Mouse (Mus musculus) midbrain, embryonic 12.5 days (tissue): Measurements from ENCODE around the gene Scai. TPM values are rescaled to one million over a fixed set of nuclear protein-coding genes. Genes with fewer than 3 reads are reported as not detected.

Source experiments
- ATAC-seq: fragments of 200-750 bp; cut with Nextera tagmentation; 2 replicates; pipeline ENCODE4 v1.8.0; 2017; ENCODE audit warnings: low read depth, moderate TSS enrichment, moderate library complexity; ENCODE audit not compliant: low FRiP score
- H3K27ac ChIP-seq: fragments of 300-500 bp; sonication (generic); replicated peaks from 2 replicates; pipeline ENCODE4 v1.5.1; 2016; ENCODE audit warnings: mild to moderate bottlenecking
- H3K27me3 ChIP-seq: fragments of 300-500 bp; sonication (generic); 2 replicates; pipeline ENCODE4 v1.6.1; 2016; ENCODE audit warnings: mild to moderate bottlenecking
- H3K36me3 ChIP-seq: fragments of 300-500 bp; sonication (generic); 2 replicates; pipeline ENCODE4 v1.6.1; 2016
- H3K4me1 ChIP-seq: fragments of 300-500 bp; sonication (generic); 2 replicates; pipeline ENCODE4 v1.6.1; 2016
- H3K4me2 ChIP-seq: fragments of 300-500 bp; sonication (generic); replicated peaks from 2 replicates; pipeline ENCODE4 v1.6.1; 2016; ENCODE audit warnings: mild to moderate bottlenecking, moderate library complexity
- H3K4me3 ChIP-seq: fragments of 300-500 bp; sonication (generic); 2 replicates; pipeline ENCODE4 v1.5.1; 2016; ENCODE audit warnings: mild to moderate bottlenecking
- H3K9ac ChIP-seq: fragments of 300-500 bp; sonication (generic); replicated peaks from 2 replicates; pipeline ENCODE4 v1.6.1; 2016; ENCODE audit warnings: mild to moderate bottlenecking, moderate library complexity
- H3K9me3 ChIP-seq: fragments of 300-500 bp; sonication (generic); 2 replicates; pipeline ENCODE4 v1.6.1; 2016; ENCODE audit warnings: mild to moderate bottlenecking
- WGBS: fragments of 180-500 bp; shearing (Covaris S2); methylation state at CpG from one replicate; pipeline ENCODE4 v1.1.7; 2016; 5-methylcytosine and 5-hydroxymethylcytosine counted together
- polyA plus RNA-seq: library from polyadenylated mRNA; unstranded; fragments of >200 nt; fragmentation: Nextera tagmentation; extraction: Ambion mirVana; gene quantifications from 2 replicates; pipeline ENCODE4 v1.2.1, GENCODE M21; 2016

Gene Scai
- polyA plus RNA-seq, 1 experiment from 2014 or later: 17.8 TPM

- Histone ChIP-seq H3K4me2 (no peak overlapping the region), H3K9me3 (no peaks in the 10 kb centered on the region), H3K4me1 (peaks cover 16% of the 10 kb centered on the region), H3K9ac (no peak overlapping the region), H3K36me3 (peaks cover 22% of the 10 kb centered on the region; the same call in 1 of the 2 replicates), H3K27me3 (no peaks in the 10 kb centered on the region), H3K4me3 (no peak overlapping the region), H3K27ac (no peak overlapping the region)
- WGBS: 73% methylated on average over 3 of the region's 3 CpGs
- no peak for ATAC-seq
These were observed 4.6 kb downstream of the Scai start for GRCm38 (mm10) chr2:39185942-39186341.

GRCm38 (mm10) chr2:39183587-39183986 lies 6.9 kb downstream of the Scai start:
- H3K27me3 ChIP-seq: no peaks in the 10 kb centered on the region
- no peak overlapping the region for H3K9ac ChIP-seq
- peaks cover 34% of the 10 kb centered on the region for H3K36me3 ChIP-seq

DNA sequence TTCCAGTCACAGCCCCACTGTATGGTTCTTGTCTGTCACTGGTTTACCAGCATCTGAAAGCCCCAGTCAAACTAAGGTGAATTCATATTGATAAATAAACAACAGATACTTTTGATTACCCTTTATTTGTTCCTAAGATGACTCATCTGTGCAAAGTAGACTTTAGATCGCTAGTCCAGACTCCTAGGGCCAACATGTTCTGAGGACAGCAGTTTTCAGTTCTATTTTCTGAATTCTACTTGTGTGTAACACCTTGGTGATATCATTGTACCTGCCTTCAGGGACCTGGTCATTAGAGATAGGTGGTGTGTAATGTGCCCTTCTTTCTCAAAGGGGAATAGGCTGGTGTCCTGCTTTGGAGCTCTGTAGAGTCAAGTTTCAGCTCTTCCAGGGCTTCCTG lies 29.5 kb downstream of the Scai start:
- no peak overlapping the region for H3K4me2 ChIP-seq
- no peak for ATAC-seq
- no peaks in the 10 kb centered on the region for H3K9me3 ChIP-seq
- no peaks in the 10 kb centered on the region for H3K4me1 ChIP-seq
- 83% methylated on average over 1 of the region's 1 CpGs for WGBS
- H3K9ac ChIP-seq: no peak overlapping the region
- H3K27ac ChIP-seq: no peak overlapping the region
- 0 out of 2 replicates have a peak, but pooled peaks cover 10% of the 10 kb centered on the region for H3K36me3 ChIP-seq
- H3K4me3 ChIP-seq: no peak overlapping the region
- H3K27me3 ChIP-seq: no peaks in the 10 kb centered on the region

More at GRCm38 (mm10) chr2:39183587-39183986, 6.9 kb downstream of the Scai start:
- no peak overlapping the region for H3K27ac ChIP-seq
- H3K4me2 ChIP-seq: no peak overlapping the region
- no peaks in the 10 kb centered on the region for H3K9me3 ChIP-seq
- no peak overlapping the region for H3K4me3 ChIP-seq
- no peak for ATAC-seq
- WGBS: 89% methylated on average over 2 of the region's 2 CpGs
- peaks cover 5% of the 10 kb centered on the region for H3K4me1 ChIP-seq

DNA sequence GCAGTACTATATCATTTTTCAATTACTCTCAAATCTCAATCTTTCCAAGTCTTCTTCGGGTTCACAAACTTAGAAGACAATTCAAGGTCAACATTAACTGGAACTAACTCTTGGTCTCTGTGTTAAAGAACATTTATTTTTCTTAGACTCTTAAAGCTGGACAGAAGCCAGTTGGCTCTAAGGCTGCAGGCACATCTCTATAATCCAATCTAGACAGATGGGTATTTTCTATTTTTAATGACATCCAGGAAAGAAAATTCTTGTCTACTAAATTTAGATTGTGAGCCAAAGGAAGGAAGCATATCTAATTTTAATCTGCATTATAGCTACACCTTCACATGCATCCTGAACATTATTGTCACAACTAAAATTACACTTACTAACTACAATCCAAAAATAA lies 32.6 kb downstream of the Scai start:
- ATAC-seq: no peak
- 100% methylated on average over 1 of the region's 1 CpGs for WGBS

GRCm38 (mm10) chr2:39156821-39157220 lies 33.7 kb downstream of the Scai start:
- Histone ChIP-seq H3K9me3 (no peaks in the 10 kb centered on the region), H3K4me2 (no peak overlapping the region), H3K9ac (no peak overlapping the region), H3K4me1 (no peaks in the 10 kb centered on the region), H3K27me3 (no peaks in the 10 kb centered on the region), H3K36me3 (0 out of 2 replicates have a peak, but pooled peaks cover 9% of the 10 kb centered on the region), H3K27ac (no peak overlapping the region), H3K4me3 (no peak overlapping the region)
- no peak for ATAC-seq
- WGBS: 77% methylated on average over 1 of the region's 1 CpGs

More for the DNA sequence above, 32.6 kb downstream of the Scai start:
- H3K9me3 ChIP-seq: no peaks in the 10 kb centered on the region
- H3K4me3 ChIP-seq: no peak overlapping the region
- H3K4me1 ChIP-seq: no peaks in the 10 kb centered on the region
- no peak overlapping the region for H3K4me2 ChIP-seq
- H3K36me3 ChIP-seq: 0 out of 2 replicates have a peak, but pooled peaks cover 9% of the 10 kb centered on the region
- no peak overlapping the region for H3K9ac ChIP-seq
- no peaks in the 10 kb centered on the region for H3K27me3 ChIP-seq
- H3K27ac ChIP-seq: no peak overlapping the region

DNA sequence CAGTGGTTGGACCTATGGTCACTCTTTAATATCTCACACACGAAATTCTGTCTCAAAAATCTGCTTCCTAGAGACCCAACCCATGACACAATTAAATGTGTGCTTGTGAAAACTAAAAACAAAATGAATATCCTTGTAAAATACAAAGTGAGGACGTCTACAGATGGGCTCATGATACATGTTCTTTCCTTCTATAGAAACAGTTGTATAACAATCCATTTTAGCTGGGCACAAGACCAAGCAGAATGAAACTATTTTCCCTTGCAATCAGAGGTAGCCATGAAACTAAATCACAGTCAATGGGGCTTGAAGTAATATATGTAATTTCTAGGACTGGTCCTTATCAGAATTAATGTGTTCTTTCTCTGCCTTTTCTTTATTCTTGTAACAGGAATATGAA lies 39.6 kb downstream of the Scai start:
- H3K36me3 ChIP-seq: 0 out of 2 replicates have a peak, but pooled peaks cover 3% of the 10 kb centered on the region
- 81% methylated on average over 2 of the region's 2 CpGs for WGBS
- no peak overlapping the region for H3K9ac ChIP-seq
- no peaks in the 10 kb centered on the region for H3K27me3 ChIP-seq
- H3K4me3 ChIP-seq: no peak overlapping the region
- no peak overlapping the region for H3K27ac ChIP-seq
- no peak overlapping the region for H3K4me2 ChIP-seq
- H3K4me1 ChIP-seq: no peaks in the 10 kb centered on the region
- H3K9me3 ChIP-seq: no peaks in the 10 kb centered on the region
- no peak for ATAC-seq

- Histone ChIP-seq H3K4me3 (no peak overlapping the region), H3K9me3 (no peaks in the 10 kb centered on the region), H3K9ac (no peak overlapping the region), H3K4me1 (no peaks in the 10 kb centered on the region), H3K27me3 (no peaks in the 10 kb centered on the region), H3K36me3 (no peaks in the 10 kb centered on the region), H3K27ac (no peak overlapping the region), H3K4me2 (no peak overlapping the region)
- 50% methylated on average over 2 of the region's 2 CpGs for WGBS
- no peak for ATAC-seq
These were observed 42.5 kb downstream of the Scai start for GRCm38 (mm10) chr2:39148075-39148474.

DNA sequence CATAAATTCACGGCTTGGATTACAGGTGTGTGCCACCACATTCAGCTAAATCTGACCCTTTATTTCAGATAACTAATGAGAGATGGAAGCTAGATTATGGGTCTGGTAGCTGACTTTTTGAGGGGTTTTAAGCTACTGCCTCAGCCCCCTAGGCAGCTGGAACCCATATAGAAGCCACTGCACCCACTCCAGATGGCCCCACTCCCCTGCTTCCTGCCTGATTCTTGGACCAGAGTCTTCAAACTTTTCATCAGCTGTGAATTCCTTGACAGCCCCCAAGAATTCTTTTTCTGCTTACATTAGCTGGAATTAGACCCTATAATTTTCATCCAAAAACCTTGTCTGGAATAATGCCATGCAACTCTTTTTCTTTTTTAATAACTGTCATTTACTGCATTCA lies 44.1 kb downstream of the Scai start:
- no peaks in the 10 kb centered on the region for H3K36me3 ChIP-seq
- H3K27ac ChIP-seq: no peak overlapping the region
- H3K27me3 ChIP-seq: no peaks in the 10 kb centered on the region
- no peak overlapping the region for H3K9ac ChIP-seq
- no peak for ATAC-seq
- H3K4me2 ChIP-seq: no peak overlapping the region
- WGBS: 100% methylated on average over 1 of the region's 1 CpGs
- no peak overlapping the region for H3K4me3 ChIP-seq
- H3K4me1 ChIP-seq: no peaks in the 10 kb centered on the region
- no peaks in the 10 kb centered on the region for H3K9me3 ChIP-seq

- Histone ChIP-seq H3K4me1 (no peaks in the 10 kb centered on the region), H3K9me3 (no peaks in the 10 kb centered on the region), H3K27me3 (no peaks in the 10 kb centered on the region), H3K9ac (no peak overlapping the region), H3K4me3 (no peak overlapping the region), H3K36me3 (no peaks in the 10 kb centered on the region), H3K27ac (no peak overlapping the region), H3K4me2 (no peak overlapping the region)
- 77% methylated on average over 3 of the region's 3 CpGs for WGBS
- no peak for ATAC-seq
These were observed 48.1 kb downstream of the Scai start for GRCm38 (mm10) chr2:39142357-39142948.

GRCm38 (mm10) chr2:39140586-39141455 lies 49.7 kb downstream of the Scai start:
- H3K27ac ChIP-seq: no peak overlapping the region
- H3K4me2 ChIP-seq: no peak overlapping the region
- no peaks in the 10 kb centered on the region for H3K9me3 ChIP-seq
- no peak overlapping the region for H3K4me3 ChIP-seq
- 90% methylated on average over 7 of the region's 7 CpGs for WGBS
- no peaks in the 10 kb centered on the region for H3K27me3 ChIP-seq
- H3K4me1 ChIP-seq: no peaks in the 10 kb centered on the region
- no peaks in the 10 kb centered on the region for H3K36me3 ChIP-seq
- ATAC-seq: no peak
- no peak overlapping the region for H3K9ac ChIP-seq

DNA sequence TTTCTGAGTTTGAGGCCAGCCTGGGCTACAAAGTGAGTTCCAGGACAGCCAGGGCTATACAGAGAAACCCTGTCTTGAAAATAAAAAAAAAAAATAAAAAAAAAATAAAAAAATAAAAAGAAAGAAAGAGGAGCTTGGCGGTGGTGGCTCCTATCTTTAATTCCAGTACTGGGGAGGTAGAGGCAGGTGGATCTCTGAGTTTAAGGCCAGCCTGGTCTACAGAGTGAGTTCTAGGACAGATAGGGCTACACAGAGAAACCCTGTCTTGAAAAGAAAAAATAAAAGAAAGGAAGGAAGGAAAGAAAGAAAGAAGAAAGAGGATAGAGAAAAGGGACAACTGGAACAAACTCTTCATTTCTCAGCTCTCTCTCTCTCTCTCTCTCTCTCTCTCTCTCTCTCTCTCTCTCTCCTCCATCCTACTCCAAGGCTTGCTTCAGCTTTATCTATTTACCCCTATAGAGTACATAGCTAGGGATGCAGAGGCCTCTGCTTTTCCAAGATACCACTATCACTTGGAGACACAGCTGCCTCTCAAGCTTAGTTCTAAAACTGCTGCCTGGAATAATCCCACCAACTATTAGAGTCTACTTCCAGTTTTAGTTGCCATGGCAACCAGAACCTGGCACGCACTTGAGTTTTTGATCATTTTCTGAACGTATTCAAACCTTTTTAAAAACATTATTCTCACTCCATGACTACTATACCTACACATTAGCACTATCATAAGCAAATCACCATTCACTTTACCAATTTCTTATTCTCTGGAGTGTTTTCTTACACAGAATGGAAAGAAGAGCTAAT lies 60.8 kb downstream of the Scai start:
- Histone ChIP-seq H3K27me3 (no peaks in the 10 kb centered on the region), H3K27ac (no peak overlapping the region), H3K4me3 (no peak overlapping the region), H3K4me1 (no peaks in the 10 kb centered on the region), H3K9me3 (no peaks in the 10 kb centered on the region), H3K4me2 (no peak overlapping the region), H3K36me3 (peaks cover 2% of the 10 kb centered on the region), H3K9ac (no peak overlapping the region)
- 63% methylated on average over 3 of the region's 3 CpGs for WGBS
- ATAC-seq: no peak

GRCm38 (mm10) chr2:39124167-39124566 lies 66.4 kb downstream of the Scai start:
- H3K9ac ChIP-seq: no peak overlapping the region
- no peaks in the 10 kb centered on the region for H3K9me3 ChIP-seq
- H3K4me2 ChIP-seq: no peak overlapping the region
- peaks cover 38% of the 10 kb centered on the region for H3K36me3 ChIP-seq
- WGBS: 90% methylated on average over 5 of the region's 5 CpGs
- ATAC-seq: no peak
- H3K4me3 ChIP-seq: no peak overlapping the region
- no peaks in the 10 kb centered on the region for H3K4me1 ChIP-seq
- no peak overlapping the region for H3K27ac ChIP-seq
- no peaks in the 10 kb centered on the region for H3K27me3 ChIP-seq
